Mouse (Mus musculus) liver, embryonic 14.5 days (tissue): Measurements from ENCODE around the gene Pex11b. TPM values are rescaled to one million over a fixed set of nuclear protein-coding genes. Genes with fewer than 3 reads are reported as not detected.

Source experiments
- ATAC-seq: fragments of 200-750 bp; cut with Nextera tagmentation; 2 replicates; pipeline ENCODE4 v1.8.0; 2017; ENCODE audit warnings: moderate number of reproducible peaks, mild to moderate bottlenecking, moderate library complexity; ENCODE audit not compliant: insufficient read depth
- DNase-seq, 3 experiments: peaks; one replicate each; pipeline ENCODE4 v3.0.0-alpha.2; 2012 to 2013; ENCODE audit warnings: low read depth in 3 of 3, low spot score in 3 of 3
- H3K27ac ChIP-seq: fragments of 300-500 bp; sonication (generic); 2 replicates; pipeline ENCODE4 v1.5.1; 2014; ENCODE audit warnings: moderate library complexity, mild to moderate bottlenecking, control low read depth, inconsistent platforms
- H3K27me3 ChIP-seq: fragments of 300-500 bp; sonication (generic); 2 replicates; pipeline ENCODE4 v1.6.1; 2014; ENCODE audit warnings: mild to moderate bottlenecking, low read length, moderate library complexity; ENCODE audit not compliant: control insufficient read depth, insufficient read depth
- H3K36me3 ChIP-seq: fragments of 300-500 bp; sonication (generic); replicated peaks from 2 replicates; pipeline ENCODE4 v1.6.1; 2014; ENCODE audit warnings: low read depth; ENCODE audit not compliant: control insufficient read depth, insufficient read depth
- H3K4me1 ChIP-seq, 2 experiments: fragments of 200-500 bp in 1 of 2; fragments of 300-500 bp in 1 of 2; sonication (generic) in 1 of 2; replicated peaks; 2 replicates each; pipeline ENCODE4 v1.6.1; 2012 to 2014; ENCODE audit warnings: antibody characterized with exemption in 1 of 2, inconsistent platforms in 1 of 2, low read length in 1 of 2; ENCODE audit not compliant: control insufficient read depth in 2 of 2, insufficient read depth in 2 of 2
- H3K4me2 ChIP-seq: fragments of 300-500 bp; sonication (generic); 2 replicates; pipeline ENCODE4 v1.6.1; 2014; ENCODE audit warnings: low read depth, mild to moderate bottlenecking, control low read depth, moderate library complexity
- H3K4me3 ChIP-seq, 2 experiments: fragments of 200-500 bp in 1 of 2; fragments of 300-500 bp in 1 of 2; sonication (generic) in 1 of 2; 2 replicates each; pipeline ENCODE4 v1.5.1; 2012 to 2014; ENCODE audit warnings: low read depth in 2 of 2, low read length in 2 of 2, mild to moderate bottlenecking in 2 of 2, control low read depth in 1 of 2, inconsistent platforms in 1 of 2, moderate library complexity in 1 of 2; ENCODE audit not compliant: insufficient read depth in 1 of 2
- H3K9ac ChIP-seq: fragments of 300-500 bp; sonication (generic); replicated peaks from 2 replicates; pipeline ENCODE4 v1.6.1; 2014; ENCODE audit warnings: mild to moderate bottlenecking, control low read depth, moderate library complexity
- H3K9me3 ChIP-seq: fragments of 300-500 bp; sonication (generic); 2 replicates; pipeline ENCODE4 v1.6.1; 2016; ENCODE audit warnings: low read length, mixed read lengths; ENCODE audit not compliant: control insufficient read depth
- CTCF ChIP-seq: IDR thresholded peaks from 2 replicates; pipeline ENCODE4 v1.5.1; 2016; ENCODE audit warnings: antibody characterized with exemption, low read depth, control low read depth
- EP300 ChIP-seq: IDR thresholded peaks from 2 replicates; pipeline ENCODE4 v1.6.1; 2016; ENCODE audit warnings: antibody characterized with exemption, low read depth
- WGBS: fragments of 180-500 bp; shearing (Covaris S2); extraction: QIAGEN DNeasy Blood & Tissue Kit; methylation state at CpG from one replicate; pipeline ENCODE4 v1.1.7; 2014; ENCODE audit not compliant: insufficient replicate concordance; 5-methylcytosine and 5-hydroxymethylcytosine counted together
- polyA plus RNA-seq, 2 experiments: library from polyadenylated mRNA; depleted of rRNA in 1 of 2; stranded (reverse) in 1 of 2; unstranded in 1 of 2; fragments of >200 nt; fragmentation: Nextera tagmentation in 1 of 2; extraction: Ambion mirVana in 1 of 2; gene quantifications; 2 replicates each; pipeline versions ENCODE4 v1.2.1 to v1.2.3; 2012 to 2014

Gene Pex11b
- polyA plus RNA-seq, 2 experiments, result 10.7 to 15.7 TPM

DNA sequence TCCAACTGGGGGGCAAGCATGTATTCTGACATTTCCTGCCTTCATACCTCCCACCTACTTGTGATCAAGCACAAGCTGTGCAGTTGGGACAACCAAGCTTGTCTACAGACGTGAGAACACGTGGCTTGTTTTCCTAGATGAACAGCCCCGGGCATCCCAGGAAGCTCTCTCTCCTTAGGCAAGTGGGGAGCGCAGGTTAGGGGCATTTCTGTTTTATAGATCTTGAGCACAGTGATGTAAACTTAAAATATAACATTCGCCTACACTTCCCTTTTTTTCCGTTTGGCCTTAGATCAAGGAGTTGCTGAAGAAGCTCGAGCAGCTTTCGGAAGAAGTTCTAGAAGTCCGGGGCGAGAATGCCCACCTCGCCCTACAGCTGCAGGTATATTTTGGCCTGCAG is 53.7 kb downstream of the Pex11b start:
- 62% methylated on average over 11 of the region's 11 CpGs for WGBS
- peaks cover 20% of the 10 kb centered on the region for H3K27me3 ChIP-seq

DNA sequence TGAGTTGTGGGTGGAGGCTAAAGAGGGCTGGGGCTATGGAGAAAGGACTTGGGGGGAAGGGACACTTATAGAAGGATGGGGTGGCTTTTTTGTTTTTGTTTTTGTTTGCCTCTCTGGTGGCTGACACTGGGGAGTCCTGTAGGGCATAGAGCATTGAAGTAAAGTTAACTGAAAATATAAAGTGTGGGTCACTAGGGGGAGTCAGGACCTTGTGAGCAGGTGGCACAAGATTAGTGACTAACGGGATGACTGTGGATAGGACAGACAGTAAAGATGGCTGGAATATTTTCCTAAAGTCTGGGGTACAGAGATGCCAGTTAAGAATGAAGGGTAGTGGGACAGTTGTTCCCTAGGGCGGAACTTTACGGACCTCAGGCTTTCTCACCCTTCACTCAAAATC is 55.1 kb downstream of the Pex11b start:
- no peak overlapping the region for H3K9ac ChIP-seq
- H3K4me3 ChIP-seq, result no peak overlapping the region
- H3K36me3 ChIP-seq, result no peaks in the 10 kb centered on the region
- H3K4me1 ChIP-seq, result no peaks in the 10 kb centered on the region
- H3K27ac ChIP-seq, result no peak overlapping the region
- ATAC-seq, result no peak
- 46% methylated on average over 3 of the region's 3 CpGs for WGBS
- no peak for TF ChIP-seq EP300
- peak; percentile 28; the same call in 1 of the 2 replicates for TF ChIP-seq CTCF
- H3K9me3 ChIP-seq, result no peaks in the 10 kb centered on the region
- H3K27me3 ChIP-seq, result peaks cover 6% of the 10 kb centered on the region; the same call in 1 of the 2 replicates
- DNase-seq, result no peak
- H3K4me2 ChIP-seq, result no peak overlapping the region

More for the DNA sequence above, 53.7 kb downstream of the Pex11b start:
- Histone ChIP-seq H3K36me3 (no peaks in the 10 kb centered on the region), H3K27ac (no peak overlapping the region), H3K9me3 (no peaks in the 10 kb centered on the region), H3K9ac (no peak overlapping the region), H3K4me1 (no peaks in the 10 kb centered on the region), H3K4me2 (no peak overlapping the region), H3K4me3 (no peak overlapping the region)
- DNase-seq (no peak), ATAC-seq (no peak)
- TF ChIP-seq EP300 (no peak), CTCF (no peak)

DNA sequence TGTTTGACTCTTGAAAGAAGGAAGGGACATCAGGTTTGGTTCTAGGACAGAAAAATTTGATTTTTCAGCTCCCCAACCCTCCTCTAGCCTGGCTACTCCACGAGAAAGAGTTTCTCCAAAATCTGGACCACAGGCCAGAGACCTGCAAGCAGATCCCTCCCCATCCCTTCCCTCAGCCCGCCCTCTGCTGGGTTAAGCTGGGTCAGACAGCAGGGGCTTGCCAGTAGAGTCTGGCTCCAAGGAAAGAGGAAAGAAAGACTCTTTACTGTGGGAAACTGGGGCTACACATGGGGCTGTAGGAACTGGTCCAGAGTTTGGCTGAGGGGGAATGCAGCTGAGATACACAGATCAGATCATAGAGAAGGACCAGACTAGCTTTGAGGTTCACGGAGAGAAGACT is 57.3 kb downstream of the Pex11b start:
- Histone ChIP-seq H3K9me3 (no peaks in the 10 kb centered on the region), H3K4me1 (peaks cover under 1 to 5% of the 10 kb centered on the region in 2 experiments), H3K27ac (no peak overlapping the region), H3K27me3 (no peaks in the 10 kb centered on the region), H3K4me3 (no peak overlapping the region), H3K9ac (no peak overlapping the region), H3K36me3 (no peaks in the 10 kb centered on the region), H3K4me2 (no peak overlapping the region)
- ATAC-seq, result no peak
- 21% methylated on average over 3 of the region's 3 CpGs for WGBS
- TF ChIP-seq EP300, result no peak
- TF ChIP-seq CTCF, result peak; percentile 33
- no peak for DNase-seq

DNA sequence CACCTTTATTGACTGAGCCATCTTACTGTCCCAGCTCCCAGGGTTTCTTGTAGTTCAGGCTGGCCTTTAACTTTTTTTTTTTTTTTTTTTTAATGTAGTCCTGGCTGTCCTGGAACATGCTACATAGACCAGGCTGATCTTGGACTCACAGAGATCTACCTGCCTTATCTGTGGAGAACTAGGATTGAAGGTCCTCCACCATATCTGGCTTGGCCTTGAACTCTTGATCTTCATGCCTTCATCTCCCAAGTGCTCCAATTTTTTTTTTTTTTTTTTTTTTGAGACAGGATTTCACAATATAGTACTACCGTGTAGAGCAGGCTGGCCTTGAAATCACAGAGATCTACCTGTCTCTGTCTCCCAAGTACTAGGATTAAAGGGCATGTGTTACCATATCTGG is 58.4 kb downstream of the Pex11b start:
- DNase-seq, result no peak
- WGBS, result 55% methylated on average over 1 of the region's 1 CpGs
- Histone ChIP-seq H3K27me3 (no peaks in the 10 kb centered on the region), H3K36me3 (no peaks in the 10 kb centered on the region), H3K4me3 (no peak overlapping the region), H3K27ac (no peak overlapping the region), H3K9me3 (no peaks in the 10 kb centered on the region), H3K4me1 (peaks cover 4 to 8% of the 10 kb centered on the region in 2 experiments), H3K4me2 (no peak overlapping the region), H3K9ac (no peak overlapping the region)
- ATAC-seq, result no peak
- TF ChIP-seq CTCF (no peak), EP300 (no peak)

Other genes with a start within 250 kb of the Pex11b start
- gene BC107364, start 183.1 kb upstream of the Pex11b start, polyA plus RNA-seq (2012; rRNA removed), result not detected in 2 replicates
- gene BC107364, start 183.1 kb upstream of the Pex11b start, polyA plus RNA-seq (2014; fragmentation: Nextera tagmentation; extraction: Ambion mirVana), result not detected in 2 replicates
- gene Hfe2, start 110.2 kb upstream of the Pex11b start, polyA plus RNA-seq (2012; rRNA removed), result 3.8 and 4.5 TPM in 2 replicates
- 4.3 and 4.4 TPM in 2 replicates for gene Hfe2, start 110.2 kb upstream of the Pex11b start, polyA plus RNA-seq (2014; fragmentation: Nextera tagmentation; extraction: Ambion mirVana)
- gene Txnip, start 77.4 kb upstream of the Pex11b start, polyA plus RNA-seq (2012; rRNA removed), result 33.2 and 42.8 TPM in 2 replicates
- gene Txnip, start 77.4 kb upstream of the Pex11b start, polyA plus RNA-seq (2014; fragmentation: Nextera tagmentation; extraction: Ambion mirVana), result 31.9 and 32.5 TPM in 2 replicates
- not detected in 2 replicates for gene Gm16253, start 58.4 kb upstream of the Pex11b start, polyA plus RNA-seq (2012; rRNA removed)
- gene Gm16253, start 58.4 kb upstream of the Pex11b start, polyA plus RNA-seq (2014; fragmentation: Nextera tagmentation; extraction: Ambion mirVana), result not detected in 2 replicates
- gene Polr3gl, start 41.2 kb upstream of the Pex11b start, polyA plus RNA-seq (2012; rRNA removed), result 6.2 and 11.8 TPM in 2 replicates
- 3.0 and 3.3 TPM in 2 replicates for gene Polr3gl, start 41.2 kb upstream of the Pex11b start, polyA plus RNA-seq (2014; fragmentation: Nextera tagmentation; extraction: Ambion mirVana)
- gene Ankrd34a, start 38.7 kb upstream of the Pex11b start, polyA plus RNA-seq (2012; rRNA removed), result 0.08 TPM in 2 replicates
- gene Ankrd34a, start 38.7 kb upstream of the Pex11b start, polyA plus RNA-seq (2014; fragmentation: Nextera tagmentation; extraction: Ambion mirVana), result not detected in 2 replicates
- 2.7 and 2.9 TPM in 2 replicates for gene Lix1l, start 34.2 kb upstream of the Pex11b start, polyA plus RNA-seq (2012; rRNA removed)
- 0.32 and 0.48 TPM in 2 replicates for gene Lix1l, start 34.2 kb upstream of the Pex11b start, polyA plus RNA-seq (2014; fragmentation: Nextera tagmentation; extraction: Ambion mirVana)
- gene Rbm8a, start 5.4 kb upstream of the Pex11b start, polyA plus RNA-seq (2012; rRNA removed), result 11.6 and 22.8 TPM in 2 replicates
- 69.1 and 73.6 TPM in 2 replicates for gene Rbm8a, start 5.4 kb upstream of the Pex11b start, polyA plus RNA-seq (2014; fragmentation: Nextera tagmentation; extraction: Ambion mirVana)
- 0.02 TPM in 1 of 2 replicates, not detected in the other for gene Gm42957, start 98 bp downstream of the Pex11b start, polyA plus RNA-seq (2012; rRNA removed)
- not detected in 2 replicates for gene Gm42957, start 98 bp downstream of the Pex11b start, polyA plus RNA-seq (2014; fragmentation: Nextera tagmentation; extraction: Ambion mirVana)
- gene Itga10, start 10.2 kb downstream of the Pex11b start, polyA plus RNA-seq (2012; rRNA removed), result 0.42 and 0.47 TPM in 2 replicates
- 0.05 TPM in 2 replicates for gene Itga10, start 10.2 kb downstream of the Pex11b start, polyA plus RNA-seq (2014; fragmentation: Nextera tagmentation; extraction: Ambion mirVana)
- gene Ankrd35, start 34.8 kb downstream of the Pex11b start, polyA plus RNA-seq (2012; rRNA removed), result 0.26 and 0.39 TPM in 2 replicates
- gene Ankrd35, start 34.8 kb downstream of the Pex11b start, polyA plus RNA-seq (2014; fragmentation: Nextera tagmentation; extraction: Ambion mirVana), result 0.13 and 0.22 TPM in 2 replicates
- 5.1 and 5.7 TPM in 2 replicates for gene Pias3, start 61.0 kb downstream of the Pex11b start, polyA plus RNA-seq (2012; rRNA removed)
- 3.6 and 4.1 TPM in 2 replicates for gene Pias3, start 61.0 kb downstream of the Pex11b start, polyA plus RNA-seq (2014; fragmentation: Nextera tagmentation; extraction: Ambion mirVana)
- gene Nudt17, start 73.2 kb downstream of the Pex11b start, polyA plus RNA-seq (2012; rRNA removed), result 0.62 and 0.65 TPM in 2 replicates
- 1.4 and 1.5 TPM in 2 replicates for gene Nudt17, start 73.2 kb downstream of the Pex11b start, polyA plus RNA-seq (2014; fragmentation: Nextera tagmentation; extraction: Ambion mirVana)
- gene Polr3c, start 92.3 kb downstream of the Pex11b start, polyA plus RNA-seq (2012; rRNA removed), result 15.4 and 21.6 TPM in 2 replicates
- gene Polr3c, start 92.3 kb downstream of the Pex11b start, polyA plus RNA-seq (2014; fragmentation: Nextera tagmentation; extraction: Ambion mirVana), result 14.5 and 14.6 TPM in 2 replicates
- 9.6 and 12.4 TPM in 2 replicates for gene Rnf115, start 92.3 kb downstream of the Pex11b start, polyA plus RNA-seq (2012; rRNA removed)
- 28.2 and 33.0 TPM in 2 replicates for gene Rnf115, start 92.3 kb downstream of the Pex11b start, polyA plus RNA-seq (2014; fragmentation: Nextera tagmentation; extraction: Ambion mirVana)
- gene Pdzk1, start 193.9 kb downstream of the Pex11b start, polyA plus RNA-seq (2012; rRNA removed), result 3.8 and 6.3 TPM in 2 replicates
- 11.4 and 12.3 TPM in 2 replicates for gene Pdzk1, start 193.9 kb downstream of the Pex11b start, polyA plus RNA-seq (2014; fragmentation: Nextera tagmentation; extraction: Ambion mirVana)
- gene Cd160, start 194.0 kb downstream of the Pex11b start, polyA plus RNA-seq (2012; rRNA removed), result 0.07 and 0.08 TPM in 2 replicates
- 0.11 TPM in 1 of 2 replicates, not detected in the other for gene Cd160, start 194.0 kb downstream of the Pex11b start, polyA plus RNA-seq (2014; fragmentation: Nextera tagmentation; extraction: Ambion mirVana)